Mouse (Mus musculus) forebrain, embryonic 12.5 days (tissue): ENCODE measurements around the gene Eif4e2. TPM values are rescaled to one million over a fixed set of nuclear protein-coding genes. Genes with fewer than 3 reads are reported as not detected.

Experiments used
- ATAC-seq: fragments of 200-750 bp; cut with Nextera tagmentation; 2 replicates; pipeline ENCODE4 v1.8.0; 2017; ENCODE audit warnings: moderate TSS enrichment; ENCODE audit not compliant: low FRiP score
- H3K27ac ChIP-seq: fragments of 300-500 bp; sonication (generic); 2 replicates; pipeline ENCODE4 v1.5.1; 2016; ENCODE audit warnings: mild to moderate bottlenecking
- H3K27me3 ChIP-seq: fragments of 300-500 bp; sonication (generic); 2 replicates; pipeline ENCODE4 v1.6.1; 2016; ENCODE audit warnings: mild to moderate bottlenecking
- H3K36me3 ChIP-seq: fragments of 300-500 bp; sonication (generic); replicated peaks from 2 replicates; pipeline ENCODE4 v1.6.1; 2016; ENCODE audit warnings: mild to moderate bottlenecking
- H3K4me1 ChIP-seq: fragments of 300-500 bp; sonication (generic); 2 replicates; pipeline ENCODE4 v1.6.1; 2016
- H3K4me2 ChIP-seq: fragments of 300-500 bp; sonication (generic); 2 replicates; pipeline ENCODE4 v1.6.1; 2016; ENCODE audit warnings: mild to moderate bottlenecking, moderate library complexity
- H3K4me3 ChIP-seq: fragments of 300-500 bp; sonication (generic); replicated peaks from 2 replicates; pipeline ENCODE4 v1.5.1; 2016; ENCODE audit warnings: mild to moderate bottlenecking
- H3K9ac ChIP-seq: fragments of 300-500 bp; sonication (generic); 2 replicates; pipeline ENCODE4 v1.6.1; 2016; ENCODE audit warnings: mild to moderate bottlenecking
- H3K9me3 ChIP-seq: fragments of 300-500 bp; sonication (generic); 2 replicates; pipeline ENCODE4 v1.6.1; 2016
- WGBS: fragments of 180-500 bp; shearing (Covaris S2); methylation state at CpG from one replicate; pipeline ENCODE4 v1.1.7; 2016; 5-methylcytosine and 5-hydroxymethylcytosine counted together
- polyA plus RNA-seq: library from polyadenylated mRNA; unstranded; fragments of >200 nt; fragmentation: Nextera tagmentation; extraction: Ambion mirVana; gene quantifications from 2 replicates; pipeline ENCODE4 v1.2.1, GENCODE M21; 2016

Gene Eif4e2
- polyA plus RNA-seq, result 134 and 137 TPM in 2 replicates

DNA sequence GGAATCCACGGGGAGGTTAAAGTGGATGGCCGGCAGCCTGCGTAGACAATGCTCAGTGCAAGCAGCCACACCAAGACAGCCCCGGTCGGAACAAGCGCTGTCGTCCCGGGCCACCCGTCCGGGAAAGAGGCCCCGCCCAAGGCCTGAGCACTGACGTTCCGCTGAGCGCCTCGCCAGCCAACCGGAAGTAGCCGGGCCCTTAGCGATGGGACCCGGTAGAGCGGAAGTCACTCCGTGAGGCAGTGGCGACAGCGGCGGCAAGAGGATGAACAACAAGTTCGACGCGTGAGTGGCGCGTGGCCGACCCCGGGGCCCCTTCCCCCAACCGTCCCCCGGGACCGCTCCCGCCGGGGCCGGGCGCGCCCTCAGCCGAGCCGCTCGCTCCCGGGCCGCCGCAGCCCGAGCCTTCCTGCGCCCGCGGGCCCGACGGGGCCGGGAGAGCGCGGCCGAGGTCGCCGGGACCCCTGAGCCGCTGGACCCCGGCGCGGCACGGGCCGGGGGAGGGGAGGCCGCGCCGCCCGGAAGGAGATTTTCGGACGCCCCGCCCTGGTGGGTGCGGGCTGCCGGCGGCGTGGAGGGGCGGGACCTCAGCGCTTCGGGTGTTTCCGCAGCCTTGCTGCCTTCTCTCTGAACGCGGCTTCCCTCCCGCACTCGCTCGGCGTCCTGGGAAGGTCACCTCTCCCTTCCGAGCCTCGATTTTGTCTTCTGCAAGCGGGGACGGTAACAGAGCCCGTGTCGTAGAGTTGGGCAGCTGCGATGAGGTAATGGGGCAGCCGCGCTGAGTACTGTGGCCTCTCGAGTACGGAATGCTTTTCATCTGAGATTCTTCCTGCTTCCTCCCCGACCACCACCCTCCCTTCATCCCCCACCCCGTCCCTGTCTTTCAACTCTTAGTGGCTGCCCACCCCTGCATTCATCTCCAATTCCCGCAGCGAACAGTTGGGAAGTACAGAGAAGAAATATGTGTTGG is at the start of gene Eif4e2:
Gene Eif4e2 (plus strand): TSS at position 180 of the 970 bp plus-strand sequence.
- H3K4me3 ChIP-seq, result peak within 1 kb of the TSS; percentile 86
- peak within 1 kb of the TSS; percentile 95 for H3K9ac ChIP-seq
- H3K27me3 ChIP-seq, result 0 out of 2 replicates have a peak, but pooled peaks cover 4% of the 10 kb centered on the region
- peaks cover 34% of the 10 kb centered on the region for H3K4me1 ChIP-seq
- under 1% methylated on average over 88 of the region's 99 CpGs for WGBS
- H3K9me3 ChIP-seq, result no peaks in the 10 kb centered on the region
- peak within 1 kb of the TSS; percentile 79 for H3K4me2 ChIP-seq
- 0 out of 2 replicates have a peak, but pooled peaks cover 4% of the 10 kb centered on the region for H3K36me3 ChIP-seq
- peak within 1 kb of the TSS; percentile 98 for H3K27ac ChIP-seq
- ATAC-seq, result peak; percentile 98

DNA sequence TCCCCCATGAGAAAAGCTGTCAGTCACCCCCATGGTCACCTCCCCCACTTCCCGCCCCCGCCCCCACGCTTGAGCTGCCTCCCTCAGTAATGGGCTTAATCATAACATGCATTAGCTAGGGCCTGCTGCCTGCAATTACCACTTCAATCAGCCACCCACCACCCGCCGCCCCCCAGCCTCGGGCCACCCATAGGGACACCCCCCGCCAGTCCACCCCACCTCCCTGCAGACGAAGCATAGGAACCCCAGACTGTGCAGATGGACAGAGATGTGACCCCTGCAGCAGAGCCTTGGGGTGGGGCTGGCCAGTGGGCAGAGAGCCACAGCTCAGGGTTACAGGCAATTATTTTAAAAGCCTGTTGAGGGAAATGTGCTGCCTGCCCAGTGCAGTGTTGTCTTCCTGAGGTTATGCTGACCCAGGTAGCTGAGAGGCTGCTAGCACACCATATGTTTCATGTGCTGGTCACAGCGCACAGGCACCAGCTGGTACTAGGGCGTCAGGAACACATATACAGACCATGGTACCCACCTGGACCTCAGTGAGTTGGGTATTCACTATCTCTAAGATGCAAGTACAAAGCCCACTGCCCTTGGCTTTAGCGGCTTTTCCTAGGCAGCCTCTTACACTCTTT is 49.4 kb upstream of the Eif4e2 start:
- peak; percentile 62; the same call in 1 of the 2 replicates for ATAC-seq
- no peak overlapping the region for H3K4me2 ChIP-seq
- H3K4me3 ChIP-seq, result no peak overlapping the region
- peaks cover 21% of the 10 kb centered on the region for H3K4me1 ChIP-seq
- peaks cover 41% of the 10 kb centered on the region; the same call in 1 of the 2 replicates for H3K27me3 ChIP-seq
- H3K36me3 ChIP-seq, result no peaks in the 10 kb centered on the region
- no peak overlapping the region for H3K9ac ChIP-seq
- H3K9me3 ChIP-seq, result no peaks in the 10 kb centered on the region
- H3K27ac ChIP-seq, result peak overlapping the region; percentile 44
- WGBS, result 38% methylated on average over 11 of the region's 11 CpGs

DNA sequence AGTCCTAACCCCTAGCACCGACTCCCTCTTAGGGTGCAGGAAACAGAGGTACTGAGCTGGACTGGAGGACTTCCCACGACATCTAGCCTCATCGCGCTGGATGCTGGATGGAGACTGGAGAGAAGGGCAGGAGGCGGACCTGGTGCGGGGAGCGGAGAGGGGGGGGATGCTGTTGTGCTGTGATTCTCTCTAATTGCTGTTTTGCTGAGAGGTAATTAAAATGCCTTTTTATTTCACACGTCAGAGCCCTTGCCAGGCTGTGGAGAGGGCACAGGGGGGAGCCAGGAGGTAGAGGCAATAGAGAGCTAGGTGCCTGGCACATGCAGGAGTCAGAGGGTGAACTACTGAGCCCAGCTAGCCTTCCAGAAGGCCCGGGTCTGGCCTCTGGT is 48.9 kb upstream of the Eif4e2 start:
- Histone ChIP-seq H3K27ac (peak overlapping the region; percentile 44), H3K36me3 (no peaks in the 10 kb centered on the region), H3K4me3 (no peak overlapping the region), H3K27me3 (peaks cover 42% of the 10 kb centered on the region), H3K4me2 (no peak overlapping the region), H3K4me1 (peaks cover 26% of the 10 kb centered on the region), H3K9ac (no peak overlapping the region), H3K9me3 (no peaks in the 10 kb centered on the region)
- peak; percentile 48; the same call in 1 of the 2 replicates for ATAC-seq
- 43% methylated on average over 9 of the region's 9 CpGs for WGBS

DNA sequence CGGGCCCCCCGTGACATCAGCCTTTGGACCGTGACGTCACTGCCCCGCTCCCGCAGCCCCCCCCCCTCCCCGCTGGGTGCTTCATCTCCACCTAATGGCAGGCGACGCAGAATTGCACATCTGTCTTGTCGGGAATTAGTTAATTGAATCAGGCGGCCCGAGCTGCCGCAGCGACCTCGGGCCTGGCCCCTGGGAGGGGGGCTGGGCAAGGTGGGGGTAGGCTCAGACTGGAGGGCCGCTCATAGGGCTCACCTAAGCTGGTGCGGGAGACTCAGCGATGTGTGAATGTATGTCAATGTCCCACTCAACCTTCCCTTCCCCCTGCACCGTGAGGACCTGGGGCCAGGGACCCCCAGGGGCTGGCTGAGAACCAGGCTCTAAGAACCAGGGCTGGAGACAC is 43.3 kb upstream of the Eif4e2 start:
- ATAC-seq, result peak; percentile 33; the same call in 1 of the 2 replicates
- peak overlapping the region; percentile 21; the same call in 1 of the 2 replicates for H3K9ac ChIP-seq
- 7% methylated on average over 19 of the region's 19 CpGs for WGBS
- peak overlapping the region; percentile 32 for H3K4me2 ChIP-seq
- no peak overlapping the region for H3K4me3 ChIP-seq
- no peaks in the 10 kb centered on the region for H3K36me3 ChIP-seq
- H3K9me3 ChIP-seq, result no peaks in the 10 kb centered on the region
- H3K4me1 ChIP-seq, result peaks cover 34% of the 10 kb centered on the region
- no peak overlapping the region for H3K27ac ChIP-seq
- H3K27me3 ChIP-seq, result peaks cover 68% of the 10 kb centered on the region

DNA sequence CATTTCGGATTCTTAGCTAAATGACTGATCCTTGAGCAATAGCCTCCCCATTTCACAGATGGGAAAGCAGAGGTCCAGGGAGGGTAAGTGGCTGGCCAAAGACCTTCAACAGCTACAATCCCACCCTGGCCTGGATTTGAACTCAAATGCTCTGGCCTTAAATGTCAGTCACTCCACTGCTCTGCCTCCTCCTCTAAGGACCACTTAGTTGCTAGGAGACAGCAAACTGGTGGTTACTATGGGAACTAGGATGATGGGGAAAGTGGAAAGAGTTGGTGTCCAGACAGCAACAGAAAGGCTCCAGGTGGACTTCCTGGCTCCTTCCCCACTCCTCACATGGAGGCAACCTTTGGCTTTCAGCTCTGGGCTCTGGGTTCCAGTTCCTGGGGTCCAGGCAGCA is 42.4 kb upstream of the Eif4e2 start:
- H3K4me2 ChIP-seq, result no peak overlapping the region
- no peaks in the 10 kb centered on the region for H3K36me3 ChIP-seq
- no peak overlapping the region for H3K9ac ChIP-seq
- peaks cover 60% of the 10 kb centered on the region for H3K27me3 ChIP-seq
- WGBS, result 77% methylated on average over 1 of the region's 1 CpGs
- no peaks in the 10 kb centered on the region for H3K9me3 ChIP-seq
- no peak for ATAC-seq
- no peak overlapping the region for H3K4me3 ChIP-seq
- H3K27ac ChIP-seq, result no peak overlapping the region
- H3K4me1 ChIP-seq, result peaks cover 43% of the 10 kb centered on the region

DNA sequence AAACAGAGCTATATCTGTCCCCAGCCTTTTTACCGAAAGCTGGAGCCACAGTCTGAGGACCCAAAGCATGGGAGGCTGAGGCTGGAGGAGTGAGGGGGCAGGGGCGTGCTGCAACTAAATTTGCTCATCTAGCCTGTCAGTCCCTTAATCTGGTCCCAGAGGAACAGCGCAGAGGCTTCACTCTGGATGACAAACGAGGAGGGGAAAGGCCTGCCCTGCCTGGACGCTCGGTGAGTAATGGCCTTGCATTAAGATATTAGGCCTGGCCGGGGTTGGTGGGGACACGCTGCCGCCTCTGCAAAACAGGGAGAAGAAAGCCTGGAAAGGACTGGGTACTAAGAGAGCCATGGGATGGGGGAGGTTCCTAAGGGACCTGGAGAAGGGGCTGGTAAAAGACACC is 41.4 kb upstream of the Eif4e2 start:
- whole genome bisulfite sequencing, result 60% methylated on average over 9 of the region's 9 CpGs
- Histone ChIP-seq H3K36me3 (no peaks in the 10 kb centered on the region), H3K9me3 (no peaks in the 10 kb centered on the region), H3K9ac (no peak overlapping the region), H3K4me1 (peaks cover 44% of the 10 kb centered on the region), H3K4me3 (no peak overlapping the region), H3K4me2 (no peak overlapping the region), H3K27ac (0 out of 2 replicates have a peak overlapping the region, but pooled peaks have one; percentile 36), H3K27me3 (peaks cover 58% of the 10 kb centered on the region)
- ATAC-seq, result no peak

DNA sequence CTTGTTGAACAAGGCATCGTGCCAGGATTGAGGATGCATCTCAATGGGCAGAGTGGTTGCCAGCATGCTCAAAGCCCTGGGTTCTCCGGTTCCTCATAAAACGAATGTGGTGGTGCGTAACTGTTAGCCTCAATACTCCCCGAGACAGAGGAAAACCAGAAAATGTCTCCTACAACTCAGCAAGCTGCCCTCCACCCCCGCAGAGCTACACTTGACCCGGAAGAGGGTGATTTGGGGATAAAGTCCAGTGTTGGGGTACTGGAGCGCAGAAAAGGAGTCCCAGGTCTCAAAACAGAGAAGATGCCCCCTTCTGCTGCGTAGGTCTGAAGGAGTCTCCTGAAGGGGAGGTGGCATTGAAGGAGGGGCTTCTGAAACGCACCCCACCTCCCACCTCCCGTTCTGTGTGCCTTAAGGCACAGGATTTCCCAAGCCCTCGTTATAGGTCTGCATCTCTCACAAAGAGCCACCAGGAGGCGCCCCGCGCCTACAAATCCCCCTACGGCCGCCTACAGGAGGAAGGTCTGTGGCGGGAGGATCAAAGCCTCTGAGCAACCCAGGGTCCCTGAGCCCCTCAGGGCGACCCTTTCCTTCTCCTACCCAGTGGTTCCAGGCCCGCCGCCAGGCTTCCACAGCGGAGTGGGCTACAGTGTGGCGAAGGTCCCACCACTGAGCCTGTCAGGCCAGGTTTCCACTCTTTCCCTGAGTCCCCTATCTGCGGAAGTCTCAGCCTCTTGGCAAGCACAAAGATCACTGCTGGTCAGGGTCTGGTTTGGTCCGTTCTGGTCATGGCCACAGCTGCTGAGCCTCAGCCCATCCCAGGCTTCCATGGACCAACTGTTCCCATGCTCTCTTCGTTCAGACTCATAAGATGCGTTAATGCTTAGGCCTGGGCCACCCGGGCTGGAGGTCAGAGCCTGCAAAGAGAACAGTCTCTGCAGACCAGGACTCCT is 39.4 kb upstream of the Eif4e2 start:
- no peak overlapping the region for H3K4me2 ChIP-seq
- H3K9ac ChIP-seq, result no peak overlapping the region
- ATAC-seq, result peak; percentile 14; the same call in 1 of the 2 replicates
- no peaks in the 10 kb centered on the region for H3K9me3 ChIP-seq
- WGBS, result 25% methylated on average over 28 of the region's 28 CpGs
- no peak overlapping the region for H3K4me3 ChIP-seq
- H3K27ac ChIP-seq, result no peak overlapping the region
- H3K27me3 ChIP-seq, result peaks cover 47% of the 10 kb centered on the region
- H3K36me3 ChIP-seq, result no peaks in the 10 kb centered on the region
- peaks cover 42% of the 10 kb centered on the region for H3K4me1 ChIP-seq

DNA sequence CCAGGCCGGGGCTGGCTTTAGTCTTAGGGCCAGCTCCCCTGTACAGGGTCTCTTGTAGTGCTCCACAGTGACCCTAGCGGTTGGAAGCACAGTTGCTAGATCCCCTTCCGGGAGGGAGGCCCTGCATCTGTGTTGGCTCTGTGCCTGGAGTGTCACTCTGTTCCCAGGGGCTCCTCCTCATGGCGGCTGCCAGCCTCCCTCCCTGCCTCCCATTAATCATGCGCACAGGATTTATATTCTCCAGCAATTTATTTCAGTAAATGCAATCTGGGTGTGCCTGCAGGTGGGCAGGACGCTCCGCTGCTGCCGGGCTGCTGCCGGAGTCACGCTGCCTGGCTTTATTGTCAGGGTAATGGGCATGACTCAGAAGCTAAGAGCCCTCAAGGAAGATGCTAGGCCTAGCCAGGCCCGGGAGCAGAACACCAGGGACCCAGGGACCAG is 37.8 kb upstream of the Eif4e2 start:
- ATAC-seq, result peak; percentile 84
- Histone ChIP-seq H3K9ac (no peak overlapping the region), H3K27ac (peak overlapping the region; percentile 56; the same call in 1 of the 2 replicates), H3K27me3 (peaks cover 38% of the 10 kb centered on the region), H3K4me1 (peaks cover 26% of the 10 kb centered on the region), H3K4me3 (no peak overlapping the region), H3K4me2 (peak overlapping the region; percentile 26; the same call in 1 of the 2 replicates), H3K9me3 (no peaks in the 10 kb centered on the region), H3K36me3 (no peaks in the 10 kb centered on the region)
- 8% methylated on average over 11 of the region's 11 CpGs for WGBS

DNA sequence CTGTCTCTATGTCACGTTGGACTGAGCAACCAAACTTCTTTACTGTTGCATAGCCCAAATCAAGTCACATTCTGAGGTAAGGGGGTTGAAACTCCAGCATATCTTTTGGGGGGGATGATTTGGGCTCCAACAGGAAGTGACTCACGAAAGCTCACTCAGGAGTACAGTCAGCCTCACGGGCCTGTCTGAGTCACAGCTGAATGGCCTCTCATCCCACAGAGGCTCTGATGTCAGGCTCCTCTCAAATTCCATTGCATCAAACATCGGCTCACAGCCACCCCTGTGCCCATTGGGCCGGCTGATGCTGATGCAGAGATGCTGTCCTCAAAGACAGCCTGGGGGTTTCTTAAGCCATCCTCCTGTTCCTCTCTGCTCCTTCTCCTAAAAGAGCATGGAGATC is 32.8 kb upstream of the Eif4e2 start:
- Histone ChIP-seq H3K36me3 (no peaks in the 10 kb centered on the region), H3K4me3 (no peak overlapping the region), H3K9me3 (no peaks in the 10 kb centered on the region), H3K4me1 (peaks cover 20% of the 10 kb centered on the region), H3K9ac (no peak overlapping the region), H3K4me2 (no peak overlapping the region), H3K27ac (no peak overlapping the region), H3K27me3 (peaks cover 56% of the 10 kb centered on the region)
- WGBS, result 61% methylated on average over 5 of the region's 5 CpGs
- no peak for ATAC-seq

DNA sequence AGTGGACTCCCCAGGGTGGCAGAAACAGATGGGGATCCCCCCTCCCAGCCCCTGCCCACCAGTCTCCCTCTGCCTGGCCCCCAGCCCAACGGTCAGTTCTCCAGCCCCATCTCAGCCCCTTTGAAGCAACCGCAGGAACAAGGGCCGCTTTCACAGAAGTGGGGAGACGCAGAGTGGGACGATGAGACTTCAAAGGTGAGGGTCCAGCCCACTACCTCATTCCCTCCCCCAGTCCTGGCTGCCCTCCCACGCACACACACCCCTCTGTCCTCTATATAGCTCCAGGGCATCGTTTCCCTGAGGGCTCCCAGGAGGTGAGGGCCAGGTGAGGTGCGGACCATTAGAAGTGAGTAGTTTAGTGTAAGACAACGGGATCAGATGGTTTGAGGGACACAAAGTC is 30.7 kb upstream of the Eif4e2 start, which contains the start of gene Prss56:
Gene Prss56 (plus strand): TSS at position 301 of the 400 bp plus-strand sequence.
- Histone ChIP-seq H3K4me1 (peaks cover 21% of the 10 kb centered on the region), H3K9me3 (no peaks in the 10 kb centered on the region)
- WGBS, result 60% methylated on average over 8 of the region's 9 CpGs

DNA sequence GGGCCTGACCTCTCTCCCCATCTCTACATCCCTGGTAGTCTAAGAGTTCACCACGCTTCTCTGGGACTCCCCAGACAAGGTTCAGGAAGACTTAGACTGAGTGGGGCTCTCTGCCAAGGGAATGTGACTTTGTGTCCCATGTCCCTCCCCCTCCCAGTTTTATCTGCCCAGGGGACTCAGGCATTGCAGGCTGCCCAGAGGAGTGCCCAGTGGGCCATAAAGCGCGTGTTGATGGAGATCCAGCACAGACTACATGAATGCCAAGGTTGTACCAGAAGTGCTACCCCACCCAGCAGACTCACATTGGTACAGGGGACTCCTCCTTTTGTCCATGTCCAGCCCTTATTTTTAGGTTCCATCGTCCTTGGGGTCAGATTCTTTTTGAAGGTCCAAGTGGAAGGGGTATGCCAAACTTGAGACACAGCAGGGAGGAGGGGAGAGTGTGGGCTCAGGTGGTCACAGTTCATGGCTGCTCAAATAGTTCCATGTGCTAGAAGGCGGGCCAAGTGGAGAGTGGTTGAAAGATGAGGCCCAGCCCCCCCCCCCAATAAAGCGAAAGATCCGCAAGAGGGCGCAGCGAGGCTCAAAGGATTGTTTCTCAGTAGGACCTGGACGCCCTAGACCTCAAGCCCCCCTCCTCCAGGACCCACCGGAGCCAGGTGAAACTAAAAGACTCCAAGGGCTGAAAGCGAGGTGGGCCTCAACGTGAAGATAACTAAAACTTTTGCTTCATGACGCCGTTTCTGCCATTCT is 29.5 kb upstream of the Eif4e2 start:
- H3K4me3 ChIP-seq, result 0 out of 2 replicates have a peak overlapping the region, but pooled peaks have one; percentile 4
- WGBS, result 35% methylated on average over 15 of the region's 15 CpGs
- peaks cover 86% of the 10 kb centered on the region for H3K27me3 ChIP-seq
- ATAC-seq, result no peak
- no peak overlapping the region for H3K9ac ChIP-seq
- H3K4me1 ChIP-seq, result peaks cover 21% of the 10 kb centered on the region
- H3K27ac ChIP-seq, result no peak overlapping the region
- H3K9me3 ChIP-seq, result no peaks in the 10 kb centered on the region
- no peaks in the 10 kb centered on the region for H3K36me3 ChIP-seq
- H3K4me2 ChIP-seq, result peak overlapping the region; percentile 38

More for the DNA sequence above, 30.7 kb upstream of the Eif4e2 start, which contains the start of gene Prss56:
- peaks cover 74% of the 10 kb centered on the region for H3K27me3 ChIP-seq
- no peak within 1 kb of the TSS for H3K27ac ChIP-seq
- H3K9ac ChIP-seq, result no peak within 1 kb of the TSS
- H3K4me2 ChIP-seq, result no peak within 1 kb of the TSS
- no peak for ATAC-seq
- no peaks in the 10 kb centered on the region for H3K36me3 ChIP-seq
- no peak within 1 kb of the TSS for H3K4me3 ChIP-seq
